Mouse (Mus musculus) ES-E14 (cell line): ENCODE measurements around the gene Hs3st3b1. TPM values are rescaled to one million over a fixed set of nuclear protein-coding genes. Genes with fewer than 3 reads are reported as not detected.

Experiments used
- DNase-seq: peaks from one replicate; pipeline ENCODE4 v3.0.0-alpha.2; 2013; ENCODE audit warnings: low read depth, low spot score
- H3K27ac ChIP-seq: 2 replicates; pipeline ENCODE4 v1.5.1; 2012; ENCODE audit warnings: low read depth, mild to moderate bottlenecking, low read length, moderate library complexity, mixed read lengths; ENCODE audit not compliant: poor library complexity, insufficient read depth, severe bottlenecking
- H3K36me3 ChIP-seq: 2 replicates; pipeline ENCODE4 v1.6.1; 2012; ENCODE audit warnings: mild to moderate bottlenecking, low read length, moderate library complexity, mixed read lengths; ENCODE audit not compliant: control insufficient read depth, poor library complexity, insufficient read depth, severe bottlenecking
- H3K4me1 ChIP-seq, 2 experiments: fragments of 150-350 bp in 1 of 2; sonication (generic) in 1 of 2; 2 replicates each; pipeline ENCODE4 v1.6.1; 2012; ENCODE audit warnings: low read length in 2 of 2, mild to moderate bottlenecking in 1 of 2, mixed read lengths in 1 of 2; ENCODE audit not compliant: control insufficient read depth in 2 of 2, insufficient read depth in 2 of 2, poor library complexity in 1 of 2
- H3K4me3 ChIP-seq, 2 experiments: fragments of 150-350 bp in 1 of 2; sonication (generic) in 1 of 2; 2 replicates each; pipeline ENCODE4 v1.5.1; 2012; ENCODE audit warnings: low read length in 2 of 2, low read depth in 1 of 2, mild to moderate bottlenecking in 1 of 2, mixed read lengths in 1 of 2; ENCODE audit not compliant: insufficient read depth in 1 of 2, poor library complexity in 1 of 2, severe bottlenecking in 1 of 2
- H3K9ac ChIP-seq: 2 replicates; pipeline ENCODE4 v1.6.1; 2012; ENCODE audit warnings: low read depth, mild to moderate bottlenecking, low read length, mixed read lengths; ENCODE audit not compliant: poor library complexity, insufficient read depth, severe bottlenecking
- H3K9me3 ChIP-seq: fragments of 150-350 bp; sonication (generic); 2 replicates; pipeline ENCODE4 v1.6.1; 2012; ENCODE audit warnings: low read depth, mild to moderate bottlenecking, low read length; ENCODE audit not compliant: control insufficient read depth, insufficient read depth
- CHD2 ChIP-seq: IDR thresholded peaks from 2 replicates; pipeline ENCODE4 v1.6.1; 2014; ENCODE audit warnings: mild to moderate bottlenecking, low read depth, low read length, inconsistent platforms
- HCFC1 ChIP-seq: IDR thresholded peaks from 2 replicates; pipeline ENCODE4 v1.6.1; 2012; ENCODE audit warnings: low read length, inconsistent platforms, borderline replicate concordance; ENCODE audit not compliant: insufficient read depth
- MAFK ChIP-seq: IDR thresholded peaks from 2 replicates; pipeline ENCODE4 v1.6.1; 2014; ENCODE audit warnings: mild to moderate bottlenecking, low read depth, low read length, inconsistent platforms; ENCODE audit not compliant: insufficient read depth
- ZC3H11A ChIP-seq: IDR thresholded peaks from 2 replicates; pipeline ENCODE4 v1.6.1; 2012; ENCODE audit warnings: low read depth, mild to moderate bottlenecking, inconsistent platforms, low read length, borderline replicate concordance
- ZNF384 ChIP-seq: IDR thresholded peaks from 2 replicates; pipeline ENCODE4 v1.6.1; 2012; ENCODE audit warnings: low read depth, low read length, inconsistent platforms
- in situ Hi-C, 2 experiments: fragments of 600-800 bp; cut with MboI; formaldehyde crosslinking; loops; one replicate each; pipeline ENCODE4 v1.15.1; 2025; ENCODE audit warnings: low sequenced_read_pairs in 2 of 2, inconsistent platforms in 1 of 2; ENCODE audit not compliant: unreplicated experiment in 2 of 2
- total RNA-seq: library from RNA; depleted of rRNA; stranded (reverse); fragments of 300-350 nt; gene quantifications from 2 replicates; pipeline ENCODE4 v1.2.3, GENCODE M21; 2012

The Hs3st3b1 gene
- total RNA-seq, 1 experiment = 4.4 TPM

GRCm38 (mm10) chr11:63904787-63905186 lies 17.3 kb downstream of the Hs3st3b1 start:
- Histone ChIP-seq H3K27ac (no peak overlapping the region), H3K9me3 (no peaks in the 10 kb centered on the region), H3K4me3 (no peak overlapping the region), H3K36me3 (no peaks in the 10 kb centered on the region), H3K4me1 (peaks cover 3 to 6% of the 10 kb centered on the region in 2 experiments), H3K9ac (no peak overlapping the region)
- DNase-seq = no peak
- TF ChIP-seq ZC3H11A = no peak
- TF ChIP-seq MAFK = no peak
- no peak for TF ChIP-seq ZNF384
- TF ChIP-seq CHD2 = no peak
- no peak for TF ChIP-seq HCFC1
- in situ Hi-C loops = loop anchor here in 1 of 2 experiments (25.0 kb wide), 1 partner anchor 533 kb away; the partner anchor contains the start of genes F930015N05Rik and Hs3st3a1

DNA sequence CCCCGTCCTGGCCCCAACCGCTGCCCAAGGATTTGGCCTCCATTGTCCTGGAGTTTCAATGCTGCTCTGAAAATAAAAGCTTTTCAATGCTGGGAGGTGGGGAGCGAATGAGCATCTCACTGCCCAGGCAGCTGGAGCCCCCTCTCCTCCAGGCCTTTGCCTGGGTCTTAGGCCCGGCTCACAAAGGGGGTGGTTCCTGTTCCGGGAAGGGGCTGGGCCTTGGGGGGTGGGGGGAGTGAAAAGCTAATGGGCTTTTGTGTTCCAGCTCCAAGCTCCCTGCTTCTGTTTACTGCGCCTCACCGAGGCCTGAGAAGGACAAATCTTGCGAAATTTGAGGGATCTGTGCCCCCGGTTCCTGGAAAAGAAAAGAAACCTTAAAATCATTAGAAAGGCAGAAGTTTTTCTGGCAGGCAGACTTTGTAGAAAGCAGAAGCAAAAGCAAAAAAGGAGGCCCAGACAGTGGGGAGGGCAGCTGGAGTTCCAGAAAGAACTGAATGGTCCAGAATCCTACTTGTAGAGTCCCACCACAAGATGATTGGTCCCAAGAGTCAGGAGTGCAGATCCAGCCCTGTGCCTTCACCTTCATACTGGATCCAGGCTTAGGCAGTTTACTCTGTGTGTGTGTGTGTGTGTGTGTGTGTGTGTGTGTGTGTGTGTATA lies 23.5 kb downstream of the Hs3st3b1 start:
- Histone ChIP-seq H3K9me3 (no peaks in the 10 kb centered on the region), H3K9ac (peak overlapping the region; percentile 35; the same call in 1 of the 2 replicates), H3K27ac (peak overlapping the region; percentile 86), H3K36me3 (no peaks in the 10 kb centered on the region), H3K4me1 (peaks cover 12 to 20% of the 10 kb centered on the region in 2 experiments), H3K4me3 (peak overlapping the region; percentile 22 to 29)
- no peak for TF ChIP-seq MAFK
- TF ChIP-seq ZNF384 = no peak
- no peak for TF ChIP-seq HCFC1
- no peak for TF ChIP-seq CHD2
- no peak for TF ChIP-seq ZC3H11A
- no peak for DNase-seq
- in situ Hi-C loops = no loop called here

DNA sequence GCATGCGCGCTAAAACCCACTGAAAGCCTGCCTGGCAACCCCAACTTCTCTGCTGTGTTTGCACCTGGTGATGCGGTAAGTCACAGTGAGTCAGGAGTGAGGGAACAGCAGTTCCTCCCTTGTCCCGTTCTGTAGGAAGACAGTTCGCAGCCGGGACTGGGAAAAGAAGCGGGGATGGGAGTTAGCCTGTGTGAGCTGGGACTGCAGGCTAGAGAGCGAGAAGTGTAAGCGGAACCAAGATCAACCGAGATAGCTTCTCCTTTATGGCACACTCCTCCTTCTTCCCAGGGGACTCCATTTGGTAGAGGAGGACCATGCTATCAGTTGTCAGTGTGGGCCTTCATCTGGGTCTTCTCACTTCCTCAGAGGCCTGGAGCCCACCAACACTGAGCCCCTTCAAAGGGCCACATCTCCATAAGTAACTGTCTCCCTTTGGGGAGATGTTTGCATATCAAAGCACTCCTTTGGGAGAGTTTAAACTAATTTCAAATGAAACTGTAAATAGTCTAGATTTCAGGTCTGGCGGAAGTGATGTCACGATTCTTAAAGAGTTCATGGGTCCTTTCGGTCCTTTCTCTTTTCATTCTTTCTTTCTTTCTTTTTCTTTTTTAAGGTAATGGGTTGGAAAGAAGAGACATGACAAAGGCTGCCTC lies 24.1 kb downstream of the Hs3st3b1 start:
- Histone ChIP-seq H3K36me3 (no peaks in the 10 kb centered on the region), H3K27ac (peak overlapping the region; percentile 86), H3K4me1 (peaks cover 12 to 20% of the 10 kb centered on the region in 2 experiments), H3K9ac (peak overlapping the region; percentile 30; the same call in 1 of the 2 replicates), H3K9me3 (no peaks in the 10 kb centered on the region), H3K4me3 (peak overlapping the region; percentile 22 to 29; a peak in 3 of 4 replicates)
- TF ChIP-seq ZNF384 (no peak), HCFC1 (no peak; the same call in 1 of the 2 replicates), ZC3H11A (no peak), MAFK (no peak), CHD2 (no peak)
- in situ Hi-C loops = no loop called here
- no peak for DNase-seq

GRCm38 (mm10) chr11:63897011-63897410 lies 25.1 kb downstream of the Hs3st3b1 start:
- in situ Hi-C loops = no loop called here
- no peak for DNase-seq
- Histone ChIP-seq H3K36me3 (no peaks in the 10 kb centered on the region), H3K27ac (no peak overlapping the region), H3K4me1 (peaks cover 12 to 20% of the 10 kb centered on the region in 2 experiments), H3K9ac (no peak overlapping the region), H3K4me3 (no peak overlapping the region), H3K9me3 (no peaks in the 10 kb centered on the region)
- TF ChIP-seq HCFC1 (no peak), ZC3H11A (no peak), MAFK (no peak)
